Mouse (Mus musculus) urinary bladder, postnatal 10 days (tissue): ENCODE data around the gene Yeats2.

Experiments used
- DNase-seq: peaks from one replicate; pipeline ENCODE4 v3.0.0; 2022; ENCODE audit warnings: low spot score

Yeats2 gene

GRCm38 (mm10) chr16:20280238-20280637 lies 139.4 kb downstream of the Yeats2 start:
- DNase-seq = no peak
